Mouse (Mus musculus) ES-Bruce4 (cell line): ENCODE results near the gene Wnt6. TPM values are rescaled to one million over a fixed set of nuclear protein-coding genes. Genes with fewer than 3 reads are reported as not detected.
"Not testable (repeated sequence)": the region's sequence is repeated elsewhere in the genome, so short reads cannot be mapped to it uniquely, and the experiment has no call there.

ENCODE experiments used
- H3K27ac ChIP-seq: 2 replicates; pipeline ENCODE4 v1.5.1; 2012; ENCODE audit warnings: low read length, inconsistent platforms; ENCODE audit not compliant: insufficient read depth
- H3K27me3 ChIP-seq: 2 replicates; pipeline ENCODE4 v1.6.1; 2012; ENCODE audit warnings: mild to moderate bottlenecking, low read length, inconsistent platforms; ENCODE audit not compliant: control insufficient read depth, poor library complexity, insufficient read depth, severe bottlenecking
- H3K36me3 ChIP-seq: 2 replicates; pipeline ENCODE4 v1.6.1; 2012; ENCODE audit warnings: inconsistent platforms, mild to moderate bottlenecking, low read length, moderate library complexity; ENCODE audit not compliant: control insufficient read depth, poor library complexity, insufficient read depth, severe bottlenecking
- H3K4me1 ChIP-seq: one replicate; pipeline ENCODE4 v1.8.1; 2011; ENCODE audit warnings: low read length; ENCODE audit not compliant: control insufficient read depth, insufficient read depth
- H3K4me3 ChIP-seq: 2 replicates; pipeline ENCODE4 v1.5.1; 2011; ENCODE audit warnings: low read depth, mild to moderate bottlenecking, low read length
- H3K9ac ChIP-seq: 2 replicates; pipeline ENCODE4 v1.6.1; 2012; ENCODE audit warnings: low read depth, mild to moderate bottlenecking, inconsistent platforms; ENCODE audit not compliant: poor library complexity, severe bottlenecking
- H3K9me3 ChIP-seq: replicated peaks from 2 replicates; pipeline ENCODE4 v1.6.1; 2012; ENCODE audit warnings: mild to moderate bottlenecking, low read length, inconsistent platforms; ENCODE audit not compliant: control insufficient read depth, poor library complexity, insufficient read depth, severe bottlenecking
- CTCF ChIP-seq: IDR thresholded peaks from one replicate; pipeline ENCODE4 v1.8.1; 2011; ENCODE audit warnings: low read depth, low read length
- EP300 ChIP-seq: IDR thresholded peaks from 2 replicates; pipeline ENCODE4 v1.6.1; 2011; ENCODE audit warnings: low read depth, low read length; ENCODE audit not compliant: insufficient read depth
- POLR2A ChIP-seq: IDR thresholded peaks from one replicate; pipeline ENCODE4 v1.8.1; 2011; ENCODE audit warnings: low read length; ENCODE audit not compliant: insufficient read depth
- polyA plus RNA-seq: library from polyadenylated mRNA; stranded (reverse); fragments of >200 nt; gene quantifications from 2 replicates; pipeline ENCODE4 v1.2.4, GENCODE M21; 2011; ENCODE audit warnings: low read depth; ENCODE audit not compliant: missing spikeins, insufficient read depth, insufficient read length

Gene Wnt6
- polyA plus RNA-seq, 1 experiment: 5.6 TPM

GRCm38 (mm10) chr1:74816612-74817199 is 45.0 kb downstream of the Wnt6 start:
- Histone ChIP-seq H3K9me3 (no peaks in the 10 kb centered on the region), H3K4me3 (peak overlapping the region; percentile 93), H3K36me3 (no peaks in the 10 kb centered on the region), H3K4me1 (no peaks in the 10 kb centered on the region), H3K9ac (peak overlapping the region; percentile 92), H3K27ac (peak overlapping the region; percentile 24), H3K27me3 (no peaks in the 10 kb centered on the region)
- TF ChIP-seq CTCF (no peak), EP300 (0 out of 2 replicates have a peak, but pooled peaks have one; percentile 31), POLR2A (peak; percentile 63)

- Histone ChIP-seq H3K9ac (peak overlapping the region; percentile 92), H3K27ac (peak overlapping the region; percentile 24; the same call in 1 of the 2 replicates), H3K36me3 (no peaks in the 10 kb centered on the region), H3K4me1 (peaks cover 1% of the 10 kb centered on the region), H3K9me3 (no peaks in the 10 kb centered on the region), H3K4me3 (peak overlapping the region; percentile 93), H3K27me3 (no peaks in the 10 kb centered on the region)
- no peak for TF ChIP-seq CTCF
- TF ChIP-seq EP300: no peak
- no peak for TF ChIP-seq POLR2A
These were observed 45.5 kb downstream of the Wnt6 start for GRCm38 (mm10) chr1:74817219-74817618.

- Histone ChIP-seq H3K4me1 (peaks cover 1% of the 10 kb centered on the region), H3K9ac (no peak overlapping the region), H3K36me3 (no peaks in the 10 kb centered on the region), H3K9me3 (no peaks in the 10 kb centered on the region), H3K4me3 (no peak overlapping the region), H3K27me3 (no peaks in the 10 kb centered on the region), H3K27ac (no peak overlapping the region)
- no peak for TF ChIP-seq EP300
- no peak for TF ChIP-seq CTCF
- TF ChIP-seq POLR2A: no peak
These were observed 46.8 kb downstream of the Wnt6 start for GRCm38 (mm10) chr1:74818509-74818908.

GRCm38 (mm10) chr1:74823598-74823997 is 51.9 kb downstream of the Wnt6 start:
- H3K4me3 ChIP-seq, H3K36me3 ChIP-seq, H3K9ac ChIP-seq, H3K4me1 ChIP-seq, H3K27me3 ChIP-seq, H3K27ac ChIP-seq, H3K9me3 ChIP-seq: not testable (repeated sequence)

GRCm38 (mm10) chr1:74824518-74825302 is 53.0 kb downstream of the Wnt6 start:
- no peaks in the 10 kb centered on the region for H3K27me3 ChIP-seq
- H3K27ac ChIP-seq: peak overlapping the region; percentile 88
- H3K4me1 ChIP-seq: peaks cover 4% of the 10 kb centered on the region
- TF ChIP-seq POLR2A (no peak), CTCF (no peak), EP300 (peak; percentile 91)
- H3K9me3 ChIP-seq: no peaks in the 10 kb centered on the region
- H3K36me3 ChIP-seq: no peaks in the 10 kb centered on the region
- H3K9ac ChIP-seq: no peak overlapping the region
- peak overlapping the region; percentile 19; the same call in 1 of the 2 replicates for H3K4me3 ChIP-seq

GRCm38 (mm10) chr1:74830061-74830460 is 58.4 kb downstream of the Wnt6 start:
- no peak overlapping the region for H3K27ac ChIP-seq
- H3K4me3 ChIP-seq: no peak overlapping the region
- TF ChIP-seq CTCF (no peak), POLR2A (no peak), EP300 (no peak)
- peaks cover 2% of the 10 kb centered on the region for H3K4me1 ChIP-seq
- H3K9ac ChIP-seq: no peak overlapping the region
- H3K36me3 ChIP-seq: no peaks in the 10 kb centered on the region
- no peaks in the 10 kb centered on the region for H3K27me3 ChIP-seq
- no peaks in the 10 kb centered on the region for H3K9me3 ChIP-seq
